Mouse (Mus musculus) bone marrow macrophage, adult 2 months (primary cell): Measurements from ENCODE around the gene Nomo1.

Source experiments
- CTCF ChIP-seq: IDR thresholded peaks from 2 replicates; pipeline ENCODE4 v1.5.1; 2012; ENCODE audit warnings: low read depth, mild to moderate bottlenecking, low read length, moderate library complexity
- POLR2A ChIP-seq: IDR thresholded peaks from 2 replicates; pipeline ENCODE4 v1.6.1; 2012; ENCODE audit warnings: mild to moderate bottlenecking, low read depth, low read length, borderline replicate concordance

- TF ChIP-seq CTCF, result no peak
- no peak for TF ChIP-seq POLR2A
Measured at GRCm38 (mm10) chr7:46125340-46125739, 91.8 kb downstream of the Nomo1 start.
